Mouse (Mus musculus): ENCODE measurements around the gene Fbxo46. TPM values are rescaled to one million over a fixed set of nuclear protein-coding genes. Genes with fewer than 3 reads are reported as not detected.

The Fbxo46 gene
- polyA plus RNA-seq (2012; rRNA removed): 10.6 and 11.1 TPM in 2 replicates

DNA sequence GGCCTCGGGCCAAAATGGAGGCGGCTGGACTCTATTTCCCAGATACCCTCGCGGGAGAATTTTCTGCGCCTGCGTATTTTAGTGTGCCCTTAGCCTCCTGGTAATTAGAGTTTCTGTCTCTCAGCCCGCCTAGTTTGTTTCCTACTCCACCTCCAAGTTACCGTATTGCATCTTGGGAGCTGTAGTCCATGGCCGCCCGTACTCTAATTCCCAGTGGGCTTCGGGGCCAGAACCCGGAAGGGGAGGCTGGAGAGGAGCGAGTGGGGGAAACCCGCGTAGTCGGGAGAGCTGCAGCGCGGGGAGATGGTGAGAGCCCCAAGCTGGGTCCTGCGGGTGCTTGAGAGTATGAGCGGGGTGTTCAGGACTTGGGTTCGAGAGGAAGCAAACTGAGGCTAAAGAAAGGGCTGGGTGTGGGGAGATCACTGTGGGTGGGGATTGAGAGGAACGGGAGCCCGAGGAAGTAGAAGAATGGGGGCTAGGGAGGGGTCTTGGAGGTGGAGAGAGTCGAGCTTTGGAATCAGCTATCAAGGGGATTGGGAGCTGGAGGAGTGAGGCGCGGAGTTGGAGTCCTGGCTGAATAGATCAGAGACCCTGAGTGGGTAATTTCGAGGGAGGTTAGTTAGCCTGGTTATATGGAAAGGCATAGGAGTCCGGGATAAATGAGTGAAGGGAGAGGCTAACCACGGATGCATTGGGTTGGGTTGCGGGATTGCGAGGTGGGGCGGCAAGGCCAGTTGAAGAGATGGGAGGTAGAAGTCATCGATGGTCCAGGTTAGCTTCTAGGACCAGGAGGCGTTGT lies at the start of gene Fbxo46:
Gene Fbxo46, plus strand, starts transcription at position 229 of the 799 bp plus-strand sequence.

DNA sequence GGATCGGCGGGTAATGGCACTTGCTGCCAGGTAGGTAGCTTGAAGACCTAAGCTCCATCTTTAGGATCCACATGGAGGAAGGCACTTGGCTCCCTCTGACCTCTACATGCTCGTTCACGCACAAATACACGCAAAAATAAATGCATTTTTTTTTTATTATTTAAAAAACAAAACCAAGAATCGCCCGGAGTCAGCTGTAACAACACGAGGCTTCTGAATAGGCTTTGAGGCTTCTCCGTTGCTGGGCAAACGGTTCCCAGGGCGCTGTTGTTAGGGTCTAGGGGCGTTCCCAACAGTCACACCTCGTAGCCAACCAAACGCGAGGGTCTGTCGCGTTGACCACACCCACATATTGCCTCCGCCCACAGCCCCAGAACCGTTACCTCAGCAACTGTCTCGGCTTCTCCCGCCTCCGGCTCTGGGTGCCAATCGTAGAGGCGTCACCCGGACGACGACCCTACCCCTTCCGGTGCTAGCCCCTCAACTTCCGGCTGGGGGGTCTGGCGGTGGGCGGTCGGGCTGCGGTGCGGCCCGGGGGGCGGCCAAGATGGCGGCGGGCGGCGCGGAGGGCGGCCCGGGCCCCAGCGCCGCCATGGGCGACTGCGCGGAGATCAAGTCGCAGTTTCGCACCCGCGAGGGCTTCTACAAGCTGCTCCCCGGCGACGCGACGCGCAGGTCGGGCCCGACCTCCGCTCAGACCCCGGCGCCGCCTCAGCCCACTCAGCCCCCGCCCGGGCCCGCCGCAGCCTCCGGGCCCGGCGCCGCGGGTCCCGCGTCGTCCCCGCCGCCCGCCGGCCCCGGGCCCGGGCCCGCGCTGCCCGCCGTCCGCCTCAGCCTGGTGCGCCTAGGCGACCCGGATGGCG lies 43.7 kb upstream of the Fbxo46 start, which contains the start of gene Dmwd:
Gene Dmwd, plus strand, starts transcription at position 505 of the 863 bp plus-strand sequence.

DNA sequence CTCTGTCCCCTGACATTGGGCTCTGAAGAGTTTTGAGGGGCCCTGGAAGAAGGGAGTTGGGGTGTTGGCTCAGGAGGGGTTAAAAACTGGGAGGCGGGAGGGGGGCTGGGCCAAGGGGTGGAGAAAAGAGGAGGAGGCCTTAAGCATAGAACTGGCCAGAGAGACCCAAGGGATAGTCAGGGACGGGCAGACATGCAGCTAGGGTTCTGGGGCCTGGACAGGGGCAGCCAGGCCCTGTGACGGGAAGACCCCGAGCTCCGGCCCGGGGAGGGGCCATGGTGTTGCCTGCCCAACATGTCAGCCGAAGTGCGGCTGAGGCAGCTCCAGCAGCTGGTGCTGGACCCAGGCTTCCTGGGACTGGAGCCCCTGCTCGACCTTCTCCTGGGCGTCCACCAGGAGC lies 36.0 kb upstream of the Fbxo46 start, which contains the start of gene Dmpk:
Gene Dmpk, plus strand, starts transcription at position 149 of the 400 bp plus-strand sequence.

DNA sequence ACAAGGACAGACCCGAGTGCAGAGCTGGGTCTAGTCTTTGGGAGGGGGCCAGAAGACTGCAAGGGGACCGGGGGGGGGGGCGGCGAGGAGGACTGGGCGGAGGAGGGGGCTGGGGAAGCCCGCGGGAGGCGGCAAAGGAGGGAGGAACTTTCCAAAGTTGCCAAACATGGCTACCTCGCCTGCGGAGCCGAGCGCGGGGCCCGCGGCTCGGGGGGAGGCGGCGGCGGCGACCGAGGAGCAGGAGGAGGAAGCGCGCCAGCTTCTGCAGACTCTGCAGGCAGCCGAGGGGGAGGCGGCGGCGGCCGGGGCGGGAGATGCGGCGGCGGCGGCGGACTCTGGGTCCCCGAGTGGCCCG lies 25.2 kb upstream of the Fbxo46 start, which contains the start of gene Six5:
Gene Six5, plus strand, starts transcription at position 124 of the 355 bp plus-strand sequence.

DNA sequence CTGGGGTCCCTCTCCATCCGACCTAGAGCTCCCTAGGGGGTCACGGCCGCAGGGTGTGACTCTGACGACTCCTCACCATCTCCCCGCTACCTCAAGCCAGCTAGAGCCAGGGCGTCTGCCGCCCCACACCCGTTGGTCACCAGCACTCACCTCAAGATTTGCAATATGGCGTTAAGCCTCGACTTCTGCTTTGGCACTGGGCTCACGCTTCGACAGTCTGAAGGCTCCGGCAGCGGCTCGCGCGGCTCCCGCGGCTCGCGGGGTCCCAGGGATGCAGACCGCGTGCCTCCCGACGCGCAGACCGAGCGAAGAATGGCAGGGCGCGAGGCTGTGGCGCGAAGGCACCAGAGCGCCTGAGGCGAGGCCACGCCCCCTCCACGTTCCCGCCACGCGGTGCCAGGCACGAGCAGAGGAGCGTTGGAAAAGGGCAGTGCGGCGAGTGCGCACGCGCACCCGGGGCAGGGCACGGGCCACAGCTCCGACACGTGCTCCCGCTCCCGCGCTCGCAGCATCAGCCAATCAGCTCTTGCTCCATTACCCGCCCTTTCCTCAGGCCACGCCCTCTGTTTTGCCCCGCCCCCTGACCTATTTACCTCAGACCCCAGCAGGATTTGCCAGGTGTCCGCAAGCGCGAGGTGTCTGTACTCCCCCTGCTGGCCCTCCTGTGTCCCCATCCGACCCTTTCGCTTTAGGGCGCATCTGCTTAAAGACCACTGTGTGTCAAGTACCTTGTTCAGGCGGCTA lies 1.5 kb upstream of the Fbxo46 start, which contains the start of gene Gm4969:
Gene Gm4969, minus strand, starts transcription at position 341 of the 744 bp plus-strand sequence.

DNA sequence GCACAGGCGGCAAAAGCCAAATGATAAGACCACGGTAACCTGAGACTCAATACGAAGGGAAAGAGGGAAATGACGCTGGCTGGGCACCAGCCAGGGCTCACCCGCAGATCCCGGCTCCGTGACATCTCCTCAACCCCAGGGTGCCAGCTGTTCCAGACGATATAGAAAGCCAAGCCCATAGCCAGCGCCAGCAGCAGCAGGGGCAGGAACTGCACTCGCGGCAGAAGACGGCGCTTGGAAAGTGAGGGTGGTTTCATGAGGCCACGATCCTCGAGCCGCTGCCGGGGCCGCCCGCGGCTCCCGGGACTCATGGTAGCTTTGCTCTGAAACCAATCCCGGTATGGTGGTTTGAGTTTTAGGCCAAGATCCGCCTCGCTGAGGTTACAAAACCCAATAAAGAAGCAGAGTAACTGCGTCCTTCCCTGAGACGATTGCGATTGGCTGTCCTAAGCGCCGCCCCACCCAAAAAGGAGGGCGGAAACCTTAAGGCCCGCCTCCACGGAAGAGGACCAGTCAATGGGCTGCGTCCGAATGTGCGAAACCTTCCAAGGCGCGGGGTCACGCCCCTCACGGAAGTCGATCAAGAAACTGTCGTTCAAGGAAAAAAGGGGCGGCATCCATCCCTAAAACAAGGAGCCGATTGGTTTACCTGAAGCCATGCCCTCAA lies 29.3 kb downstream of the Fbxo46 start, which contains the start of gene Qpctl:
Gene Qpctl, minus strand, starts transcription at position 417 of the 667 bp plus-strand sequence.

DNA sequence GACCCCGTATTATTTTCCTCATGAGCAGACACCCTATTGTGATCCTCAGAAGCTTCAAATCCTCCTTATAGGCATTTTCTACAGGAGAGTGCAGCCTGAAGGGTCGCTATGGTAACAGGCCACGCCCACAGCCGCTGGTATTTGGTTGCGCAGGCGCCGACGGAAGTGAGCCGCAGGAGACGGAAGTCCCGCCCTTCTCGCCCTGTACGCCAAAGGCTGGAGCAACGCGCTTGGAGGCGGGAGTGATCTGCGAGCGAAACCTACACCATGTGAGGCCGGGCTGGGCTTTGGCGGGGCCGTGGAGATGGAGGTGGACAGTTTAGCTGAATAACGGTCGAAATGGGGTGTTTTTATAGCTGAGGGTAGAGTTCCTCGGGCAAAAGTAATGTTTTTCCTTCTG lies 30.0 kb downstream of the Fbxo46 start, which contains the start of gene Snrpd2:
Gene Snrpd2, plus strand, starts transcription at position 97 of the 400 bp plus-strand sequence.

DNA sequence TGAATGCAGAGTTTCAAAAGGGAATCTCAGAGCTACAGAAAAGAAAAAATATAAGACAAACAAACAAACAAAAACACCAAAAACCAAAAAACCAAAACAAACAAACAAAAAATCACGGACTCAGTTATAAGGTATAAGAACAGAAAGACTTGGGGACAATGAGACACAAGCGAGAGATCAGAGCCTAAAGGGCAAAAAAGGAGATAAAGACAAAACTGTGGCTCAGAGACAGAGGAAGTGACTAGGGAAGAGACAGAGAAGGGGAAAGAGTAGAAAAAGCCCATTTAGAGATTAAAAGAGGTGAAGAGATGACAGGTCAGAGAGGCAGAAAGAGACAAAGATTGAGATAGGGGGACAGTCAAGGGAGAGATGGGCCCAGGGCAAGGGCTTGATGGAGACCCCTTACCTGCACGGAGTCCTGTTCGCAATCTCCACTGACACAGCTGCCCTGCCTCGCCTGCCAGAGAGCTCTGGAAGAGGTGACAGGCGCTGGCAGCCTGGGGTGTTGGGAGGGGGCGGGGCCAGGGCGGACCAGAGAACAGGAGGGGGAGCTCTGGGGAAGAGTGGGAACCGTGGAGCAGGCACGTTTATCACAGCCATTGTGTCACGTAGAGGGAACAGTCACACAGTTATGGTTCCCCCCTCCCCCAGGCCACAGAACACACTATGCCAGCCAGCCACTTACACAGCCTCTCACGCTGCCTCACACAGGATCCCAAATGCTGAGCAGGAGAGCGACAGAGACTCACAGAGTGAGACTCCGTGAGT lies 46.2 kb downstream of the Fbxo46 start, which contains the start of gene Gipr:
Gene Gipr, minus strand, starts transcription at position 472 of the 768 bp plus-strand sequence.

DNA sequence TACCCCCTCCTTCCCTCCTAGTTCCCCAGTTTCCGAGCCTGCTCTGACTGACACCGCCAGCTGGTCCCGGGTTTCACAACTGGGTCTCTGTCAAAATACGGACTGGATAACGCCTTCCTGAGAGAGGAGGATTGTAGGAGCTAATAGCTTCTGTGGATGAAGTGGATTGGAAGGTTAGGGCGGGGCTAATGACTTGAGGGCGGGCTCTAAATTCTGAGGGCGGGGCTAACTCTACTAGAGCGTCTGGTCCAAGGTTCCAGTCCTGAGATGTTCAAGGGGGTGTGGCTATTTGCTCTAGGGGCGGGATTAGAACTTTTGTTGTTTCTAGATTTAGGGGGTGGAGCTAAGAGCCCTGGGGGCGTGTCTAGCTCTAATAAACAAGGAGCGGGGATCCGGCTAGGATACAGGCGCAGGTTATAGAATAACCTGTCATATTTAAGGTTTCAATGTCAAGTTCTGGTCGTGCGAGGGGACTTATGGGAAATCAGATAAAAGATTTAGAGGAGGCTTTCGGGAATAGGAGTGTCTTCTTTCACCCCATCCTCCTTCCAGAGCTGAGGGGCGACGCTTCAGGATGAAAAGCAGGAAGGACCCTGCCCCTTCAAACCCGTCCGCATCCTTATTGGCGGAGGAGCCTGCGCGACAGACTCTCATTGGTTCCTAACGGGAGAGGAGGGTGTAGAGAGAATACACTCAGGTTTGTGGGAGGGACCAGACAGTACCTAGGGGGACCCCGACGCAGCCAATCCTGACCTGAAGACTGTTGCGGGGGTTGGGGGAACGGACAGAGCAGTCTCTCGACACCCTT lies 56.3 kb downstream of the Fbxo46 start, which contains the start of gene Eml2:
Gene Eml2, plus strand, starts transcription at position 714 of the 808 bp plus-strand sequence.

Other genes starting within 250 kb of the Fbxo46 start
- gene Pglyrp1, start 248.5 kb upstream of the Fbxo46 start, polyA plus RNA-seq (2012; rRNA removed): 0.67 and 1.1 TPM in 2 replicates
- 39.2 and 123 TPM in 2 replicates for gene Ccdc61, start 209.4 kb upstream of the Fbxo46 start, polyA plus RNA-seq (2012; rRNA removed)
- gene Nova2, start 194.0 kb upstream of the Fbxo46 start, polyA plus RNA-seq (2012; rRNA removed): 15.5 and 23.3 TPM in 2 replicates
- gene Nanos2, start 132.5 kb upstream of the Fbxo46 start, polyA plus RNA-seq (2012; rRNA removed): 0.32 and 0.84 TPM in 2 replicates
- 7.1 and 7.9 TPM in 2 replicates for gene Mypop, start 128.6 kb upstream of the Fbxo46 start, polyA plus RNA-seq (2012; rRNA removed)
- gene Irf2bp1, start 115.8 kb upstream of the Fbxo46 start, polyA plus RNA-seq (2012; rRNA removed): 31.9 and 58.6 TPM in 2 replicates
- 0.57 and 0.67 TPM in 2 replicates for gene Foxa3, start 96.3 kb upstream of the Fbxo46 start, polyA plus RNA-seq (2012; rRNA removed)
- 84.7 and 90.8 TPM in 2 replicates for gene Sympk, start 95.5 kb upstream of the Fbxo46 start, polyA plus RNA-seq (2012; rRNA removed)
- gene Rsph6a, start 65.2 kb upstream of the Fbxo46 start, polyA plus RNA-seq (2012; rRNA removed): 0.02 and 0.11 TPM in 2 replicates
- 85.3 and 111 TPM in 2 replicates for gene Dmwd, start 43.6 kb upstream of the Fbxo46 start, polyA plus RNA-seq (2012; rRNA removed)
- 67.7 and 68.8 TPM in 2 replicates for gene Dmpk, start 36.0 kb upstream of the Fbxo46 start, polyA plus RNA-seq (2012; rRNA removed)
- 35.0 and 44.6 TPM in 2 replicates for gene Six5, start 25.3 kb upstream of the Fbxo46 start, polyA plus RNA-seq (2012; rRNA removed)
- 0.97 and 3.3 TPM in 2 replicates for gene Gm4969, start 1.5 kb upstream of the Fbxo46 start, polyA plus RNA-seq (2012; rRNA removed)
- gene Qpctl, start 29.4 kb downstream of the Fbxo46 start, polyA plus RNA-seq (2012; rRNA removed): 9.8 and 13.3 TPM in 2 replicates
- gene Snrpd2, start 29.9 kb downstream of the Fbxo46 start, polyA plus RNA-seq (2012; rRNA removed): 200 and 212 TPM in 2 replicates
- 2.4 and 3.1 TPM in 2 replicates for gene Gipr, start 46.3 kb downstream of the Fbxo46 start, polyA plus RNA-seq (2012; rRNA removed)
- gene Eml2, start 56.6 kb downstream of the Fbxo46 start, polyA plus RNA-seq (2012; rRNA removed): 26.1 and 34.5 TPM in 2 replicates
- 1.6 and 4.5 TPM in 2 replicates for gene Gpr4, start 92.7 kb downstream of the Fbxo46 start, polyA plus RNA-seq (2012; rRNA removed)
- 24.3 and 29.1 TPM in 2 replicates for gene Opa3, start 108.5 kb downstream of the Fbxo46 start, polyA plus RNA-seq (2012; rRNA removed)
- gene Vasp, start 152.0 kb downstream of the Fbxo46 start, polyA plus RNA-seq (2012; rRNA removed): 67.2 and 70.5 TPM in 2 replicates
- 0.10 and 0.32 TPM in 2 replicates for gene Ppm1n, start 160.2 kb downstream of the Fbxo46 start, polyA plus RNA-seq (2012; rRNA removed)
- 46.8 and 47.1 TPM in 2 replicates for gene Rtn2, start 162.8 kb downstream of the Fbxo46 start, polyA plus RNA-seq (2012; rRNA removed)
- gene Fosb, start 190.2 kb downstream of the Fbxo46 start, polyA plus RNA-seq (2012; rRNA removed): 0.06 and 0.07 TPM in 2 replicates
- gene Ercc1, start 224.9 kb downstream of the Fbxo46 start, polyA plus RNA-seq (2012; rRNA removed): 63.7 and 67.6 TPM in 2 replicates
- gene Cd3eap, start 239.6 kb downstream of the Fbxo46 start, polyA plus RNA-seq (2012; rRNA removed): 13.1 and 16.6 TPM in 2 replicates
- gene Ppp1r13l, start 239.9 kb downstream of the Fbxo46 start, polyA plus RNA-seq (2012; rRNA removed): 11.1 and 11.8 TPM in 2 replicates